Mouse (Mus musculus): ENCODE data around the gene Zfp524. TPM values are rescaled to one million over a fixed set of nuclear protein-coding genes. Genes with fewer than 3 reads are reported as not detected.

The Zfp524 gene
- polyA plus RNA-seq, 1 experiment from 2014 or later, result 15.2 TPM

DNA sequence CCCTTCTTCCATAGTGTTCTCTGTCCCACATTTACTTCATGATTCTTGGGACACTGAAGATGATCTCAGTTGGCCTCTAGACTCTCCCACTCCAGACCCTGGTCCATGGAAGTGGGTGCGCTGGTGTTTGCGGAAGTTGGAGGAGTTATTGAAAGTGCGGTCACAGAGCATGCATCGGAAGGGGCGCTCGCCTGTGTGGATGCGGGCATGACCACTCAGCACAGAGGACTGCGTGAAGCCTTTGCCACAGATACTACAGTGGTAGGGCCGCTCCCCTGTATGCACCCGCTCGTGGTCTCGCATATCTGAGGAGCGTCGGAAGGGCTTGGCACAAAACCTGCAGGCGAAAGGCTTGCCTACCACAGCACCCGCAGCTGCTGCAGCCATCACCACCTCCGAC is 21.4 kb downstream of the Zfp524 start:
- 96% methylated on average over 17 of the region's 17 CpGs for WGBS
- Histone ChIP-seq H3K27me3 (no peaks in the 10 kb centered on the region), H3K9ac (no peak overlapping the region), H3K27ac (replicated peaks) (no peak overlapping the region), H3K4me2 (replicated peaks) (no peak overlapping the region), H3K4me3 (replicated peaks) (no peak overlapping the region), H3K9me3 (replicated peaks) (peaks cover 21% of the 10 kb centered on the region), H3K36me3 (peaks cover 57% of the 10 kb centered on the region), H3K4me1 (peaks cover 4% of the 10 kb centered on the region; the same call in 1 of the 2 replicates)
- ATAC-seq (ENCODE audit: insufficient number of reproducible peaks, low FRiP score, low TSS enrichment, low read depth), result no peak

DNA sequence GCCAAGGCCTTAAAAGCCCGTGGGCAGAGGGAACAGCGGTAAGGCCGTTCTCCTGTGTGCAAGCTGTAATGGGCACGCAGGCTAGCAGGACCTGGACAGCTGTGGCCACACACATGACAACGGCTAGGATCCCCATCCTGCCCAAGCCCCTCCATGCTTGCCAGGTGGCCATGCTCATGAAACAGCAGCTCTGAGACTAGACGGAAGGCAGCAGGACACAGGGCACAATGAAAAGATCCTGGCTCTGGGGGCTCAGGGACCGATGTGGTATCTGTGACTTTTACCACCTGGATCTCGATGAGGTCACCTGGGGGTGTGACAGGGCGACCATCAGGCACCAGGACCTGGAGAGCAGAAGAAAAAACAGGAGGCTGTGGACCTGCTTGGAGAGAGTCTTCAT is 21.9 kb downstream of the Zfp524 start:
- WGBS, result 94% methylated on average over 9 of the region's 9 CpGs
- peaks cover 52% of the 10 kb centered on the region for H3K36me3 ChIP-seq
- peaks cover 4% of the 10 kb centered on the region; the same call in 1 of the 2 replicates for H3K4me1 ChIP-seq
- H3K9ac ChIP-seq, result no peak overlapping the region
- H3K27me3 ChIP-seq, result no peaks in the 10 kb centered on the region
- no peak for ATAC-seq (ENCODE audit: insufficient number of reproducible peaks, low FRiP score, low TSS enrichment, low read depth)
- no peak overlapping the region for H3K27ac ChIP-seq (replicated peaks)
- no peak overlapping the region for H3K4me3 ChIP-seq (replicated peaks)
- no peak overlapping the region for H3K4me2 ChIP-seq (replicated peaks)
- peaks cover 16% of the 10 kb centered on the region for H3K9me3 ChIP-seq (replicated peaks)

- peaks cover 7% of the 10 kb centered on the region for H3K9me3 ChIP-seq (replicated peaks)
- H3K4me3 ChIP-seq (replicated peaks), result no peak overlapping the region
- WGBS, result 92% methylated on average over 7 of the region's 7 CpGs
- no peak overlapping the region for H3K9ac ChIP-seq
- ATAC-seq (ENCODE audit: insufficient number of reproducible peaks, low FRiP score, low TSS enrichment, low read depth), result no peak
- H3K36me3 ChIP-seq, result peaks cover 48% of the 10 kb centered on the region
- H3K4me2 ChIP-seq (replicated peaks), result no peak overlapping the region
- peaks cover 4% of the 10 kb centered on the region; the same call in 1 of the 2 replicates for H3K4me1 ChIP-seq
- H3K27ac ChIP-seq (replicated peaks), result no peak overlapping the region
- no peaks in the 10 kb centered on the region for H3K27me3 ChIP-seq
These were observed 22.8 kb downstream of the Zfp524 start for GRCm38 (mm10) chr7:5037026-5037425.

DNA sequence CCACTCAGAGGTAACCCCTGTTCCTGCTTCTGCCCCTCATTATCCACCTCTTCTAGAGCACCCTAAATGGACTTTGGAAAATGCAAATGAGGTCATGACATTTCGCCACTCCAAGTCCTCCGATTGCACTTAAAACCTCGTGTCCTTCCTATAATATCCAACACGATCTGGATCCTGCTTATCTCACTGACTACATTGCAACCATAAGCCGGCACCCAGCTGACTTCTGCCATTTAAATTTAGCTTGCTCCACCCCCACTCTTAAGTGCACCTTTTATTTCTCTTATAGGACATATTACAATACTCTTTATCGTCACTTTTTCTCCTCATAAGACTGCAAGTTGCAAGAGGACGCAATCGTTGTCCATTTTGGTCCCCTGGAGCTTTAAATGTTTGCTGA is 23.3 kb downstream of the Zfp524 start:
- Histone ChIP-seq H3K36me3 (peaks cover 43% of the 10 kb centered on the region), H3K4me1 (peaks cover 4% of the 10 kb centered on the region; the same call in 1 of the 2 replicates), H3K4me2 (replicated peaks) (peak overlapping the region; percentile 52), H3K27ac (replicated peaks) (peak overlapping the region; percentile 97), H3K4me3 (replicated peaks) (peak overlapping the region; percentile 59), H3K27me3 (no peaks in the 10 kb centered on the region), H3K9ac (no peak overlapping the region), H3K9me3 (replicated peaks) (0 out of 2 replicates have a peak, but pooled peaks cover 4% of the 10 kb centered on the region)
- 89% methylated on average over 8 of the region's 8 CpGs for WGBS
- no peak for ATAC-seq (ENCODE audit: insufficient number of reproducible peaks, low FRiP score, low TSS enrichment, low read depth)

GRCm38 (mm10) chr7:5038109-5038732 is 24.0 kb downstream of the Zfp524 start, which contains the start of gene Zfp784:
Zfp784 (minus strand) TSS chr7:5038446.
- H3K4me3 ChIP-seq (replicated peaks), result peak within 1 kb of the TSS; percentile 59
- H3K4me1 ChIP-seq, result peaks cover 4% of the 10 kb centered on the region; the same call in 1 of the 2 replicates
- peak within 1 kb of the TSS; percentile 49 for H3K9ac ChIP-seq
- H3K27ac ChIP-seq (replicated peaks), result peak within 1 kb of the TSS; percentile 97
- 0 out of 2 replicates have a peak, but pooled peaks cover 4% of the 10 kb centered on the region for H3K9me3 ChIP-seq (replicated peaks)
- H3K27me3 ChIP-seq, result no peaks in the 10 kb centered on the region
- H3K36me3 ChIP-seq, result peaks cover 36% of the 10 kb centered on the region
- under 1% methylated on average over 48 of the region's 48 CpGs for whole genome bisulfite sequencing
- ATAC-seq (ENCODE audit: insufficient number of reproducible peaks, low FRiP score, low TSS enrichment, low read depth), result peak; percentile 95
- peak within 1 kb of the TSS; percentile 52 for H3K4me2 ChIP-seq (replicated peaks)

- H3K9me3 ChIP-seq (replicated peaks), result 0 out of 2 replicates have a peak, but pooled peaks cover 4% of the 10 kb centered on the region
- 30% methylated on average over 5 of the region's 5 CpGs for WGBS
- H3K27me3 ChIP-seq, result no peaks in the 10 kb centered on the region
- peak overlapping the region; percentile 52 for H3K4me2 ChIP-seq (replicated peaks)
- H3K4me1 ChIP-seq, result peaks cover 4% of the 10 kb centered on the region; the same call in 1 of the 2 replicates
- peak overlapping the region; percentile 97 for H3K27ac ChIP-seq (replicated peaks)
- H3K36me3 ChIP-seq, result peaks cover 28% of the 10 kb centered on the region
- H3K4me3 ChIP-seq (replicated peaks), result peak overlapping the region; percentile 59
- ATAC-seq (ENCODE audit: insufficient number of reproducible peaks, low FRiP score, low TSS enrichment, low read depth), result no peak
- H3K9ac ChIP-seq, result peak overlapping the region; percentile 49
These were observed 24.7 kb downstream of the Zfp524 start for GRCm38 (mm10) chr7:5038940-5039339.

- ATAC-seq (ENCODE audit: insufficient number of reproducible peaks, low FRiP score, low TSS enrichment, low read depth), result no peak
- H3K9me3 ChIP-seq (replicated peaks), result no peaks in the 10 kb centered on the region
- H3K4me3 ChIP-seq (replicated peaks), result no peak overlapping the region
- H3K27ac ChIP-seq (replicated peaks), result no peak overlapping the region
- no peaks in the 10 kb centered on the region for H3K27me3 ChIP-seq
- no peak overlapping the region for H3K4me2 ChIP-seq (replicated peaks)
- peaks cover 5% of the 10 kb centered on the region; the same call in 1 of the 2 replicates for H3K36me3 ChIP-seq
- WGBS, result 80% methylated on average over 2 of the region's 2 CpGs
- H3K9ac ChIP-seq, result no peak overlapping the region
- H3K4me1 ChIP-seq, result no peaks in the 10 kb centered on the region
These were observed 30.8 kb downstream of the Zfp524 start for GRCm38 (mm10) chr7:5044981-5045380.

GRCm38 (mm10) chr7:5046112-5046511 is 31.9 kb downstream of the Zfp524 start:
- ATAC-seq (ENCODE audit: insufficient number of reproducible peaks, low FRiP score, low TSS enrichment, low read depth), result no peak
- WGBS, result 66% methylated on average over 2 of the region's 2 CpGs
- H3K9ac ChIP-seq, result no peak overlapping the region
- H3K4me2 ChIP-seq (replicated peaks), result no peak overlapping the region
- no peak overlapping the region for H3K4me3 ChIP-seq (replicated peaks)
- no peaks in the 10 kb centered on the region for H3K27me3 ChIP-seq
- H3K4me1 ChIP-seq, result peaks cover 8% of the 10 kb centered on the region; the same call in 1 of the 2 replicates
- H3K27ac ChIP-seq (replicated peaks), result no peak overlapping the region
- peaks cover 5% of the 10 kb centered on the region; the same call in 1 of the 2 replicates for H3K36me3 ChIP-seq
- no peaks in the 10 kb centered on the region for H3K9me3 ChIP-seq (replicated peaks)

DNA sequence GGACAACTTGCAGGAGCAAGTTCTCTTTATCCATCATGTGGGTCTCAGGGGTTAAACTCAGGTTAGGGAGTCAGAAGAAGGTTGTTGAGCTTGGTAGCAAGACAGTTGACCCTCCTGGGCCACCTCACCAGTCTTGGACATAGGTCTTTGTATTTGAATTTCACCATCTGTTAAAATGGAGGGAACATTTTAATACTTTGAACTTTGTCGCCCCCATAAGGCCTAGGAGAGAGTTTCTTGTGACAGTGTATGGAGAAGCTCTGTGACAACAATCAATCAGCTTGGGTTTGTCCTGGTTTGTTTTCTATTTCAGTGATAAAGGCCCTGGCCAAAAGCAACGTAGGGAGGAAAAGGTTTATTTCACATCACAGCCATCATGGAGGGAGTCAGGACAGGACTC is 33.1 kb downstream of the Zfp524 start:
- no peak overlapping the region for H3K9ac ChIP-seq
- H3K4me2 ChIP-seq (replicated peaks), result no peak overlapping the region
- no peak for ATAC-seq (ENCODE audit: insufficient number of reproducible peaks, low FRiP score, low TSS enrichment, low read depth)
- no peak overlapping the region for H3K4me3 ChIP-seq (replicated peaks)
- H3K9me3 ChIP-seq (replicated peaks), result no peaks in the 10 kb centered on the region
- no peak overlapping the region for H3K27ac ChIP-seq (replicated peaks)
- no peaks in the 10 kb centered on the region for H3K27me3 ChIP-seq
- WGBS, result 28% methylated on average over 2 of the region's 2 CpGs
- H3K36me3 ChIP-seq, result no peaks in the 10 kb centered on the region
- H3K4me1 ChIP-seq, result peaks cover 15% of the 10 kb centered on the region

- peaks cover 48% of the 10 kb centered on the region for H3K4me1 ChIP-seq
These were observed 37.3 kb downstream of the Zfp524 start, which contains the start of gene Zfp580 for GRCm38 (mm10) chr7:5051193-5052192. Zfp580 (plus strand) TSS chr7:5051538.

GRCm38 (mm10) chr7:5052438-5052837 is 38.2 kb downstream of the Zfp524 start:
- WGBS, result 2% methylated on average over 12 of the region's 12 CpGs
- no peaks in the 10 kb centered on the region for H3K9me3 ChIP-seq (replicated peaks)
- ATAC-seq (ENCODE audit: insufficient number of reproducible peaks, low FRiP score, low TSS enrichment, low read depth), result no peak

More at GRCm38 (mm10) chr7:5051193-5052192, 37.3 kb downstream of the Zfp524 start, which contains the start of gene Zfp580:
- peak within 1 kb of the TSS; percentile 77 for H3K27ac ChIP-seq (replicated peaks)
- peak within 1 kb of the TSS; percentile 90 for H3K4me2 ChIP-seq (replicated peaks)
- ATAC-seq (ENCODE audit: insufficient number of reproducible peaks, low FRiP score, low TSS enrichment, low read depth), result peak; percentile 69
- H3K9ac ChIP-seq, result peak within 1 kb of the TSS; percentile 85
- no peaks in the 10 kb centered on the region for H3K36me3 ChIP-seq
- under 1% methylated on average over 65 of the region's 65 CpGs for WGBS
- peak within 1 kb of the TSS; percentile 82 for H3K4me3 ChIP-seq (replicated peaks)
- H3K27me3 ChIP-seq, result peaks cover 34% of the 10 kb centered on the region
- no peaks in the 10 kb centered on the region for H3K9me3 ChIP-seq (replicated peaks)

More at GRCm38 (mm10) chr7:5052438-5052837, 38.2 kb downstream of the Zfp524 start:
- 0 out of 2 replicates have a peak overlapping the region, but pooled peaks have one; percentile 85 for H3K9ac ChIP-seq
- H3K27me3 ChIP-seq, result peaks cover 34% of the 10 kb centered on the region
- H3K4me2 ChIP-seq (replicated peaks), result peak overlapping the region; percentile 90
- H3K4me1 ChIP-seq, result peaks cover 58% of the 10 kb centered on the region
- H3K36me3 ChIP-seq, result no peaks in the 10 kb centered on the region
- peak overlapping the region; percentile 82 for H3K4me3 ChIP-seq (replicated peaks)
- H3K27ac ChIP-seq (replicated peaks), result no peak overlapping the region
